Mouse (Mus musculus) induced T-regulatory cell, adult 2 months (primary cell): ENCODE data around the gene Sema6b.
A peak's percentile ranks its signal among the peaks of the same experiment; 100 is the strongest.

Experiments used
- DNase-seq: peaks from one replicate; pipeline ENCODE4 v3.0.0-alpha.2; 2012; ENCODE audit warnings: low read depth

The Sema6b gene

GRCm38 (mm10) chr17:56146131-56146530, 6.0 kb upstream of the Sema6b start:
- no peak for DNase-seq

- DNase-seq, result no peak
These were observed 4.4 kb upstream of the Sema6b start for GRCm38 (mm10) chr17:56144546-56144945.

GRCm38 (mm10) chr17:56141702-56142605, 1.8 kb upstream of the Sema6b start:
- no peak for DNase-seq

- DNase-seq, result no peak
These were observed 788 bp downstream of the Sema6b start for GRCm38 (mm10) chr17:56139355-56139754.

- no peak for DNase-seq
These were observed 2.1 kb downstream of the Sema6b start for GRCm38 (mm10) chr17:56137839-56138613.

GRCm38 (mm10) chr17:56136558-56136957, 3.6 kb downstream of the Sema6b start:
- DNase-seq, result no peak

GRCm38 (mm10) chr17:56134463-56134971, 5.6 kb downstream of the Sema6b start:
- DNase-seq, result peak; percentile 86

GRCm38 (mm10) chr17:56133457-56134363, 6.4 kb downstream of the Sema6b start:
- peak; percentile 75 for DNase-seq

GRCm38 (mm10) chr17:56132661-56133060, 7.5 kb downstream of the Sema6b start:
- DNase-seq, result peak; percentile 88

GRCm38 (mm10) chr17:56131814-56132213, 8.3 kb downstream of the Sema6b start:
- DNase-seq, result peak; percentile 87

- DNase-seq, result no peak
These were observed 9.0 kb downstream of the Sema6b start for GRCm38 (mm10) chr17:56131136-56131535.

GRCm38 (mm10) chr17:56128246-56128645, 11.9 kb downstream of the Sema6b start:
- no peak for DNase-seq

GRCm38 (mm10) chr17:56126175-56126574, 14.0 kb downstream of the Sema6b start:
- DNase-seq, result no peak

GRCm38 (mm10) chr17:56125276-56125630, 14.9 kb downstream of the Sema6b start:
- DNase-seq, result no peak

- peak; percentile 83 for DNase-seq
These were observed 15.5 kb downstream of the Sema6b start for GRCm38 (mm10) chr17:56124377-56125275.

- no peak for DNase-seq
These were observed 16.3 kb downstream of the Sema6b start for GRCm38 (mm10) chr17:56123681-56124340.

- DNase-seq, result no peak
These were observed 17.0 kb downstream of the Sema6b start for GRCm38 (mm10) chr17:56123161-56123560.

GRCm38 (mm10) chr17:56121826-56122225, 18.3 kb downstream of the Sema6b start, which contains the start of gene Lrg1:
Gene Lrg1, minus strand, starts transcription at chr17:56122001.
- DNase-seq, result no peak

GRCm38 (mm10) chr17:56119981-56120880, 19.9 kb downstream of the Sema6b start:
- no peak for DNase-seq
